Mouse (Mus musculus) MN1 (cell line): ENCODE results near the gene Usf3.

Experiments
- DNase-seq: peaks from one replicate; pipeline ENCODE4 v3.0.0-alpha.2; 2016; ENCODE audit warnings: low spot score

The Usf3 gene

GRCm38 (mm10) chr16:44238835-44239263, 65.8 kb downstream of the Usf3 start:
- DNase-seq: no peak

GRCm38 (mm10) chr16:44240406-44240805, 67.4 kb downstream of the Usf3 start:
- DNase-seq: peak; percentile 24

- DNase-seq: peak; percentile 71
Observed at GRCm38 (mm10) chr16:44242633-44243032, 69.6 kb downstream of the Usf3 start.

GRCm38 (mm10) chr16:44243323-44243722, 70.3 kb downstream of the Usf3 start:
- no peak for DNase-seq

- no peak for DNase-seq
Observed at GRCm38 (mm10) chr16:44249985-44250384, 76.9 kb downstream of the Usf3 start.

- DNase-seq: no peak
Observed at GRCm38 (mm10) chr16:44252735-44253134, 79.7 kb downstream of the Usf3 start.

- DNase-seq: no peak
Observed at GRCm38 (mm10) chr16:44253797-44254634, 81.0 kb downstream of the Usf3 start.

- peak; percentile 54 for DNase-seq
Observed at GRCm38 (mm10) chr16:44254698-44255097, 81.7 kb downstream of the Usf3 start.

GRCm38 (mm10) chr16:44257476-44257875, 84.4 kb downstream of the Usf3 start:
- no peak for DNase-seq

GRCm38 (mm10) chr16:44264916-44265315, 91.9 kb downstream of the Usf3 start:
- no peak for DNase-seq

GRCm38 (mm10) chr16:44265562-44265961, 92.5 kb downstream of the Usf3 start:
- no peak for DNase-seq

- no peak for DNase-seq
Observed at GRCm38 (mm10) chr16:44268541-44269215, 95.6 kb downstream of the Usf3 start.

- DNase-seq: no peak
Observed at GRCm38 (mm10) chr16:44269578-44269977, 96.5 kb downstream of the Usf3 start.

- DNase-seq: no peak
Observed at GRCm38 (mm10) chr16:44270606-44271005, 97.6 kb downstream of the Usf3 start.

GRCm38 (mm10) chr16:44271371-44272038, 98.5 kb downstream of the Usf3 start:
- DNase-seq: no peak
